Mouse (Mus musculus) ES-E14 (cell line): ENCODE data around the gene Hist1h2bg.

Source experiments
- CHD2 ChIP-seq: IDR thresholded peaks from 2 replicates; pipeline ENCODE4 v1.6.1; 2014; ENCODE audit warnings: mild to moderate bottlenecking, low read depth, low read length, inconsistent platforms
- HCFC1 ChIP-seq: IDR thresholded peaks from 2 replicates; pipeline ENCODE4 v1.6.1; 2012; ENCODE audit warnings: low read length, inconsistent platforms, borderline replicate concordance; ENCODE audit not compliant: insufficient read depth
- MAFK ChIP-seq: IDR thresholded peaks from 2 replicates; pipeline ENCODE4 v1.6.1; 2014; ENCODE audit warnings: mild to moderate bottlenecking, low read depth, low read length, inconsistent platforms; ENCODE audit not compliant: insufficient read depth
- ZC3H11A ChIP-seq: IDR thresholded peaks from 2 replicates; pipeline ENCODE4 v1.6.1; 2012; ENCODE audit warnings: low read depth, mild to moderate bottlenecking, inconsistent platforms, low read length, borderline replicate concordance
- ZNF384 ChIP-seq: IDR thresholded peaks from 2 replicates; pipeline ENCODE4 v1.6.1; 2012; ENCODE audit warnings: low read depth, low read length, inconsistent platforms

GRCm38 (mm10) chr13:23552962-23553361 lies 18.2 kb upstream of the Hist1h2bg start, which contains the start of gene Hist1h1d:
- TF ChIP-seq ZNF384: no peak
- TF ChIP-seq MAFK: no peak
- no peak for TF ChIP-seq ZC3H11A
- no peak for TF ChIP-seq HCFC1
- TF ChIP-seq CHD2: no peak
